Mouse (Mus musculus) Patski (cell line): Measurements from ENCODE around the gene Kcnj6. TPM values are rescaled to one million over a fixed set of nuclear protein-coding genes. Genes with fewer than 3 reads are reported as not detected.

Experiments used
- ATAC-seq: fragments of 100-300 bp; one replicate; pipeline ENCODE4 v1.8.0; 2021
- CTCF ChIA-PET: fragments of 350-600 bp; sonication (Branson Sonifier 250); formaldehyde crosslinking; loops from one replicate; lab custom pipeline; 2022; ENCODE audit warnings: inconsistent platforms; lab: Charles Lee
- POLR2A ChIA-PET: fragments of 350-600 bp; sonication (Branson Sonifier 250); formaldehyde crosslinking; loops from one replicate; lab custom pipeline; 2022; ENCODE audit warnings: antibody characterized with exemption, inconsistent platforms; lab: Charles Lee
- DNase-seq: peaks from one replicate; pipeline ENCODE4 v3.0.0-alpha.2; 2011; ENCODE audit warnings: low read depth, low spot score
- H3K27me3 ChIP-seq: fragments of 371-371 bp; one replicate; pipeline ENCODE4 v1.5.1; 2021
- CTCF ChIP-seq: fragments of 100-300 bp; IDR thresholded peaks from one replicate; pipeline ENCODE4 v1.5.1; 2021
- in situ Hi-C: fragments of 300-500 bp; cut with MboI; formaldehyde crosslinking; loops from 3 replicates; pipeline ENCODE4 v1.11.1; 2018; ENCODE audit warnings: low pct_unique_long_range_greater_than_20kb, mixed read lengths
- polyA plus RNA-seq: library from polyadenylated mRNA; unstranded; gene quantifications from one replicate; pipeline ENCODE4 v1.2.3, GENCODE M21; 2021

The Kcnj6 gene
- polyA plus RNA-seq, 1 experiment from 2014 or later: not detected

- ATAC-seq (peak; percentile 58), DNase-seq (no peak)
- ChIA-PET CTCF (interaction anchor here (1.3 kb wide), 1 partner anchor 23 kb away, joined by 5 read pairs; no protein-coding TSS in a partner anchor), POLR2A (no interaction called here)
- no peak for TF ChIP-seq CTCF
- no peaks in the 10 kb centered on the region for H3K27me3 ChIP-seq
- in situ Hi-C loops: no loop called here
These were observed 260.8 kb downstream of the Kcnj6 start for GRCm38 (mm10) chr16:94736462-94737358.

DNA sequence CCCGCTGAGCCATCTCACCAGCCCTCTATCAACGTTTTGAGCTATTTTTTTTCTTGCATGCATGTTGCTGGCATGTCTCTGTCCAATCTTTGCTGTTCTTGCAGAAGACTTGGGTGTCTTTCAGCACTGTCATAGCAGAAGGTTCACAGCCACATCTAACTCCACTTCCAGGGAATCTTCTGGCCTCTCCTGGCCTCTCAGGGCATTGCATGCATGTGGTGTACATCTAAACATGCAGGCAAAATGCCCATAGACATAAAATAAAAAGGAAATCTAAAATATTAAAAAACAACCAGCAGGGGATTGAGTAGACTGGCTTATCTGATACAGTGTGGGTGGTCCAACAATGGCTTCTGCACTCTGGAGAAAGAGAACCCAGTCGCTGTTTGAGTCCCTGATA, 262.0 kb downstream of the Kcnj6 start:
- TF ChIP-seq CTCF: peak; percentile 50
- ChIA-PET CTCF (interaction anchor here (0.9 to 1.9 kb wide), 3 partner anchors 8 to 12 kb away, joined by 3 to 4 read pairs (median 4); no protein-coding TSS in a partner anchor), POLR2A (no interaction called here)
- in situ Hi-C loops: no loop called here
- no peak for ATAC-seq
- no peak for DNase-seq
- peaks cover 3% of the 10 kb centered on the region for H3K27me3 ChIP-seq

DNA sequence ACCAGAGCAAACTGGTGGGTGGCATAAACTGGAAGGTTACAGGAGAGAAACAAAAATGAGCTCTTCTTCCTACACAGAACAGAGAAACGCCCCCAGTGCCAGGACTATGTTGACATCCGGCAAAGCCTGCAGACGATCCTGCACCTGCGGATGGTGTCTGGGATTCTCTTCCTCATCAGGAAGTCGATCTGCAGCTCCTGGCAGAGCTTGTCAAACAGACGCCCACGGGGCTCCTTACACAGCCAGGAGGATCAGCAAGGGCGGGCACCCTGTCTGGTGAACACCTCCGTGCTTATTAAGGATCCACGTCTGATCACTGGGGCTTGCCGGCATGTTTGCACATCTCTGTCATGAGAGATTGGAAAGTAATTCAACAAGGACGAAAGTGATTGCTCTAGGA, 266.5 kb downstream of the Kcnj6 start:
- CTCF ChIA-PET: no interaction called here
- H3K27me3 ChIP-seq: peaks cover 3% of the 10 kb centered on the region
- no peak for ATAC-seq
- DNase-seq: no peak
- POLR2A ChIA-PET: no interaction called here
- in situ Hi-C loops: no loop called here
- TF ChIP-seq CTCF: no peak

DNA sequence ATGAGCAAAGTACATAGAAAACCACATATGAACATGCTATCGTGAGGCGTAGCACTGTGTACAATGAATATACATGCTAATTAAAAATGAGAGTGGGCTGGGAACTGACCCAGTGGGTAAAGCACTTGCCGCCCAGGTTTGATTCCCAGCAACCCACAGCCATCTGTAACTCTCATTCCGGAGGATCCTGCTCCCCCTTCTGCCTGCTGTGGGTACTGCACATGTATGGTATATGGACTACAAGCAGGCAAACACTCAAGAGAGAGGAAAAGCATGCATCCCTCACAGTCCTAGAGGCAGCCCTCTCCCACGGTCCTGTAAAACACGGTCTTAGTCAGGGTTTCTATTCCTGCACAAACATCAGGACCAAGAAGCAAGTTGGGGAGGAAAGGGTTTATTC, 268.3 kb downstream of the Kcnj6 start:
- ChIA-PET CTCF (no interaction called here), POLR2A (no interaction called here)
- no peak for ATAC-seq

DNA sequence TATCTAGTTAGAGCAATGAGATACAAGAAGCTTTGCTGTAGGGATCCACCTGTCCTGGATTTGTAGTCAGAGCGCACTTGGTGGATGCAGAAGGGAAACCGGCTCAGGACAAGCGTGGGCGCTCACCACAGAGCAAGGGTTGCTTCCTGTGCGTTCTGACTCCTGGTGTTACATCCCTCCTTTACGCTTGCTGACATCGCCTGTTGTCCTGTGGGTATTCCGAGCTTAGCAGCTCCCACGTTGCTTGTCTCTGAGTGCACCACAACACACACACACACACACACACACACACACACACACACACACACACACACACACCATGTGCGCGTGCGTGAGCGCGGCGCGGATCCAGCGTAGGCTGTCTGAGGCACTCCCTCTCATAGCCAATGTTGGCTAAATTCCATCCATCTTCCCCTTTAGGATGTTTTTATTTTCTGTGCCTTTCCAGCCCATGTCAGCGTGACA, 272.7 kb downstream of the Kcnj6 start:
- H3K27me3 ChIP-seq: no peaks in the 10 kb centered on the region
- POLR2A ChIA-PET: interaction anchor here (0.7 kb wide), 1 partner anchor 37 kb away, joined by 4 read pairs; no protein-coding TSS in a partner anchor
- CTCF ChIA-PET: no interaction called here
- DNase-seq (no peak), ATAC-seq (no peak)
- in situ Hi-C loops: no loop called here
- no peak for TF ChIP-seq CTCF

More for the DNA sequence above, 268.3 kb downstream of the Kcnj6 start:
- no peak for DNase-seq
- no peak for TF ChIP-seq CTCF
- in situ Hi-C loops: no loop called here
- H3K27me3 ChIP-seq: peaks cover 3% of the 10 kb centered on the region

GRCm38 (mm10) chr16:94724061-94724596, 273.4 kb downstream of the Kcnj6 start:
- in situ Hi-C loops: no loop called here
- DNase-seq (no peak), ATAC-seq (peak; percentile 58)
- H3K27me3 ChIP-seq: no peaks in the 10 kb centered on the region
- ChIA-PET CTCF (interaction anchor here (1.4 kb wide), 1 partner anchor 11 kb away, joined by 4 read pairs; no protein-coding TSS in a partner anchor), POLR2A (interaction anchor here (0.7 kb wide), 1 partner anchor 37 kb away, joined by 4 read pairs; no protein-coding TSS in a partner anchor)
- no peak for TF ChIP-seq CTCF

DNA sequence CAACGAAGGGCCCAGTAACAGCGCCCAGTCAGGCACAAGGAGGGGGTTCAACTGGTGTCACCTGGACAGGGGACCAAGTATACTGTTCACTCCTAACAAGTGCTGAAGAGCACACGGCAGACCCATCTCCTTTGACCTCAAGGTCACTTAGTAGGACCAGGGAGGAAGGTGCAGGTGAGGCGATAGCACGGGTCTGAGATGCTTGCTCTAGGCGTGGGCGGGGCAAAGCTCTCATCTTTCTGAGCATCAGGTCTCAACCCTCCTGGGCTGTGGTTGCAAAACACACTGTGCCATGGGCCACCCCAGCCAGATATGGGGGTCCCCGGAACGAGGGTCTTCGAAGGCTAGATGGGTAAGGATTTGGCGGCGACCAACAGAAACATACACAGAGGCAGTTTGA, 274.6 kb downstream of the Kcnj6 start:
- ATAC-seq: no peak
- ChIA-PET POLR2A (no interaction called here), CTCF (interaction anchor here (1.4 to 2.0 kb wide), 2 partner anchors 10 to 12 kb away, joined by 4 to 5 read pairs; no protein-coding TSS in a partner anchor)
- H3K27me3 ChIP-seq: no peaks in the 10 kb centered on the region
- no peak for TF ChIP-seq CTCF
- in situ Hi-C loops: no loop called here
- DNase-seq: no peak

GRCm38 (mm10) chr16:94721549-94722006, 275.9 kb downstream of the Kcnj6 start:
- TF ChIP-seq CTCF: no peak
- ChIA-PET POLR2A (no interaction called here), CTCF (interaction anchor here (2.0 kb wide), 1 partner anchor 9 kb away, joined by 5 read pairs; no protein-coding TSS in a partner anchor)
- H3K27me3 ChIP-seq: no peaks in the 10 kb centered on the region
- no peak for ATAC-seq
- in situ Hi-C loops: no loop called here
- no peak for DNase-seq

GRCm38 (mm10) chr16:94720476-94721153, 276.9 kb downstream of the Kcnj6 start:
- H3K27me3 ChIP-seq: no peaks in the 10 kb centered on the region
- no peak for DNase-seq
- POLR2A ChIA-PET: no interaction called here
- no peak for TF ChIP-seq CTCF
- no peak for ATAC-seq
- in situ Hi-C loops: no loop called here
- CTCF ChIA-PET: interaction anchor here (2.0 kb wide), 1 partner anchor 8 kb away, joined by 5 read pairs; no protein-coding TSS in a partner anchor

DNA sequence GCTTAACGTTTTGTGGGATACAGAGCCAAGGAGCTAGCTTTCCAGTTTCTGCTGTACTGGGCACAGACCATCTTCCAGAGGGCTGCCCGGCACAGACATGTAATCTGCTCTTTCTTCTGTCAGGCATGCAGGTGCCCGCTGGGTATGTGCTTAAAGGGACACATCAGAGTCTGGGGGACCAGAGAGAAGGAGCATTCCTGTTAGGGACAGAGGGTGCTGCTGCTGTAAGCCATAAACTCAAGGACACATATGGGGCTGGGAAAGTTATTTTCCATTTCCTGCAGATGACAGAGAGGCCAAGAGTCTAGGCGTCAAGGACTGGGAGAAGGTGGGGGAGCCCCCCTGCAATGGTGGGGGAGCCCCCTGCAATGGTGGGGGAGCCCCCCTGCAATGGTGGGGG, 278.0 kb downstream of the Kcnj6 start:
- ChIA-PET CTCF (interaction anchor here (1.0 kb wide), 1 partner anchor 13 kb away, joined by 4 read pairs; no protein-coding TSS in a partner anchor), POLR2A (no interaction called here)
- TF ChIP-seq CTCF: no peak
- in situ Hi-C loops: no loop called here
- no peak for DNase-seq
- ATAC-seq: no peak
- no peaks in the 10 kb centered on the region for H3K27me3 ChIP-seq
